Mouse (Mus musculus) liver, adult 2 months (tissue): ENCODE results near the gene Fgf15. TPM values are rescaled to one million over a fixed set of nuclear protein-coding genes. Genes with fewer than 3 reads are reported as not detected.

Experiments
- DNase-seq: peaks from one replicate; pipeline ENCODE4 v3.0.0-alpha.2; 2011; ENCODE audit warnings: low read depth, low spot score; ENCODE audit errors: extremely low read depth
- H3K27ac ChIP-seq: fragments of 200-500 bp; replicated peaks from 2 replicates; pipeline ENCODE4 v1.5.1; 2012; ENCODE audit warnings: low read depth, mild to moderate bottlenecking, control low read depth, inconsistent platforms, low read length; ENCODE audit not compliant: insufficient read depth
- H3K27me3 ChIP-seq: fragments of 200-500 bp; 2 replicates; pipeline ENCODE4 v1.6.1; 2012; ENCODE audit warnings: mild to moderate bottlenecking, moderate library complexity, low read length, inconsistent platforms; ENCODE audit not compliant: control insufficient read depth, insufficient read depth
- H3K36me3 ChIP-seq: fragments of 200-500 bp; 2 replicates; pipeline ENCODE4 v1.6.1; 2012; ENCODE audit warnings: low read length, inconsistent platforms; ENCODE audit not compliant: control insufficient read depth, insufficient read depth
- H3K4me1 ChIP-seq: fragments of 200-500 bp; 2 replicates; pipeline ENCODE4 v1.6.1; 2011; ENCODE audit warnings: low read length; ENCODE audit not compliant: control insufficient read depth, insufficient read depth
- H3K4me3 ChIP-seq: fragments of 200-500 bp; 2 replicates; pipeline ENCODE4 v1.5.1; 2011; ENCODE audit warnings: low read depth, mild to moderate bottlenecking, control low read depth, low read length, moderate library complexity; ENCODE audit not compliant: insufficient read depth
- H3K79me2 ChIP-seq: fragments of 200-500 bp; 2 replicates; pipeline ENCODE4 v1.6.1; 2012; ENCODE audit warnings: inconsistent platforms, mild to moderate bottlenecking, low read length, moderate library complexity; ENCODE audit not compliant: control insufficient read depth, insufficient read depth
- H3K9ac ChIP-seq: fragments of 200-500 bp; 2 replicates; pipeline ENCODE4 v1.6.1; 2012; ENCODE audit warnings: low read depth, mild to moderate bottlenecking, control low read depth, inconsistent platforms, low read length
- CTCF ChIP-seq: fragments of 200-500 bp; IDR thresholded peaks from 2 replicates; pipeline ENCODE4 v1.5.1; 2011; ENCODE audit warnings: low read depth, low read length, control low read depth
- POLR2A ChIP-seq: fragments of 200-500 bp; IDR thresholded peaks from 2 replicates; pipeline ENCODE4 v1.6.1; 2011; ENCODE audit warnings: low read length, control low read depth; ENCODE audit not compliant: insufficient read depth; ENCODE audit errors: extremely low read depth
- WGBS: fragments of 180-500 bp; shearing (Covaris S2); methylation state at CpG from one replicate; pipeline ENCODE4 v1.1.7; 2018; 5-methylcytosine and 5-hydroxymethylcytosine counted together
- polyA plus RNA-seq: library from polyadenylated mRNA; depleted of rRNA; stranded (reverse); fragments of >200 nt; gene quantifications from 2 replicates; pipeline ENCODE4 v1.2.3, GENCODE M21; 2012
- total RNA-seq: library from RNA; depleted of rRNA; stranded (reverse); fragments of >200 nt; gene quantifications from 2 replicates; pipeline ENCODE4 v1.2.3, GENCODE M21; 2014

Gene Fgf15
- total and polyA plus RNA-seq, 2 experiments: not detected

GRCm38 (mm10) chr7:144858702-144859101 lies 37.6 kb upstream of the Fgf15 start:
- no peak for DNase-seq
- H3K4me3 ChIP-seq: no peak overlapping the region
- H3K9ac ChIP-seq: no peak overlapping the region
- no peak for TF ChIP-seq POLR2A
- no peak for TF ChIP-seq CTCF
- no peaks in the 10 kb centered on the region for H3K4me1 ChIP-seq
- WGBS: 94% methylated on average over 1 of the region's 1 CpGs
- no peaks in the 10 kb centered on the region for H3K79me2 ChIP-seq
- no peak overlapping the region for H3K27ac ChIP-seq
- H3K27me3 ChIP-seq: peaks cover 28% of the 10 kb centered on the region
- no peaks in the 10 kb centered on the region for H3K36me3 ChIP-seq

GRCm38 (mm10) chr7:144861056-144861768 lies 35.1 kb upstream of the Fgf15 start:
- Histone ChIP-seq H3K79me2 (no peaks in the 10 kb centered on the region), H3K27ac (no peak overlapping the region), H3K4me3 (no peak overlapping the region), H3K27me3 (peaks cover 35% of the 10 kb centered on the region), H3K9ac (no peak overlapping the region), H3K36me3 (no peaks in the 10 kb centered on the region), H3K4me1 (no peaks in the 10 kb centered on the region)
- DNase-seq: no peak
- WGBS: 3% methylated on average over 72 of the region's 72 CpGs
- TF ChIP-seq POLR2A (no peak), CTCF (no peak)

GRCm38 (mm10) chr7:144861769-144862070 lies 34.6 kb upstream of the Fgf15 start:
- WGBS: 3% methylated on average over 28 of the region's 28 CpGs
- H3K27ac ChIP-seq: no peak overlapping the region
- H3K79me2 ChIP-seq: no peaks in the 10 kb centered on the region
- TF ChIP-seq CTCF (no peak), POLR2A (no peak)
- no peaks in the 10 kb centered on the region for H3K4me1 ChIP-seq
- no peak overlapping the region for H3K4me3 ChIP-seq
- peaks cover 35% of the 10 kb centered on the region for H3K27me3 ChIP-seq
- no peak for DNase-seq
- no peak overlapping the region for H3K9ac ChIP-seq
- no peaks in the 10 kb centered on the region for H3K36me3 ChIP-seq

GRCm38 (mm10) chr7:144862126-144862525 lies 34.2 kb upstream of the Fgf15 start:
- WGBS: 6% methylated on average over 15 of the region's 15 CpGs
- peaks cover 35% of the 10 kb centered on the region for H3K27me3 ChIP-seq
- no peaks in the 10 kb centered on the region for H3K36me3 ChIP-seq
- TF ChIP-seq CTCF (no peak), POLR2A (no peak)
- H3K27ac ChIP-seq: no peak overlapping the region
- H3K4me1 ChIP-seq: no peaks in the 10 kb centered on the region
- no peak overlapping the region for H3K4me3 ChIP-seq
- H3K79me2 ChIP-seq: no peaks in the 10 kb centered on the region
- no peak overlapping the region for H3K9ac ChIP-seq
- no peak for DNase-seq

GRCm38 (mm10) chr7:144862712-144863111 lies 33.6 kb upstream of the Fgf15 start:
- no peak for DNase-seq
- Histone ChIP-seq H3K79me2 (no peaks in the 10 kb centered on the region), H3K9ac (no peak overlapping the region), H3K27ac (no peak overlapping the region), H3K4me1 (no peaks in the 10 kb centered on the region), H3K27me3 (peaks cover 35% of the 10 kb centered on the region), H3K36me3 (no peaks in the 10 kb centered on the region), H3K4me3 (no peak overlapping the region)
- TF ChIP-seq POLR2A (no peak), CTCF (no peak)
- WGBS: 6% methylated on average over 18 of the region's 18 CpGs

GRCm38 (mm10) chr7:144863196-144863595 lies 33.1 kb upstream of the Fgf15 start:
- TF ChIP-seq CTCF (no peak), POLR2A (no peak)
- DNase-seq: no peak
- Histone ChIP-seq H3K9ac (no peak overlapping the region), H3K27ac (no peak overlapping the region), H3K79me2 (no peaks in the 10 kb centered on the region), H3K4me3 (no peak overlapping the region), H3K4me1 (no peaks in the 10 kb centered on the region), H3K27me3 (peaks cover 35% of the 10 kb centered on the region), H3K36me3 (no peaks in the 10 kb centered on the region)
- WGBS: 7% methylated on average over 11 of the region's 11 CpGs
